Comparison of ENCODE assay signal across 8 mouse cellular contexts in genomic region chr2:157458472-157458871, GRCm38 (mm10). TPM values are rescaled to one million over a fixed set of nuclear protein-coding genes. Genes with fewer than 3 reads are reported as not detected.
DNase-seq lines count a peak whose midpoint lies in the region; ATAC-seq lines count a peak whose summit lies in the region.

No protein-coding gene starts in this region.

- H3K4me2 ChIP-seq in limb, embryonic 11.5 days (ENCODE audit: low read depth, severe bottlenecking) = no peak overlapping the region
- no peak overlapping the region for H3K4me2 ChIP-seq in midbrain, embryonic 14.5 days (ENCODE audit: low read length)

- DNase-seq in cerebellum, adult 11 months = peak; percentile 59
- peak; percentile 76 to 77 for DNase-seq in cerebellum, postnatal 36 days
- peak; percentile 76 for DNase-seq in gastrocnemius, postnatal 14 days
- DNase-seq in induced T-regulatory cell, adult 2 months (ENCODE audit: low read depth) = peak; percentile 86
- peak; percentile 95 for DNase-seq in limb, embryonic 11.5 days (ENCODE audit: low spot score)
- DNase-seq in midbrain, embryonic 14.5 days = peak; percentile 88
- DNase-seq in spleen, postnatal 14 days (ENCODE audit: low spot score in 2 of 2) = peak; percentile 46 to 69

- intact Hi-C loops in gastrocnemius, postnatal 14 days (cut with DNase I; ENCODE audit: low total_unique reads) = loop anchor here (2.0 to 5.0 kb wide), 2 partner anchors 112 to 166 kb away; partner anchors contain the start of gene Blcap

- H3K9me3 ChIP-seq in limb, embryonic 11.5 days (ENCODE audit: control insufficient read depth, low read length) = no peaks in the 10 kb centered on the region
- no peaks in the 10 kb centered on the region for H3K9me3 ChIP-seq in midbrain, embryonic 14.5 days (ENCODE audit: control insufficient read depth, low read length)

- H3K4me1 ChIP-seq in limb, embryonic 11.5 days (ENCODE audit: control insufficient read depth, insufficient read depth, low read length) = peaks cover 44% of the 10 kb centered on the region
- peaks cover 48% of the 10 kb centered on the region for H3K4me1 ChIP-seq in midbrain, embryonic 14.5 days (ENCODE audit: control insufficient read depth, insufficient read depth, low read length)

- no peaks in the 10 kb centered on the region for H3K27me3 ChIP-seq in limb, embryonic 11.5 days (ENCODE audit: control insufficient read depth, insufficient read depth, low read length)
- H3K27me3 ChIP-seq in midbrain, embryonic 14.5 days (ENCODE audit: control insufficient read depth, insufficient read depth, low read length) = no peaks in the 10 kb centered on the region

- peaks cover 8% of the 10 kb centered on the region; the same call in 1 of the 2 replicates for H3K36me3 ChIP-seq in limb, embryonic 11.5 days (ENCODE audit: control insufficient read depth, insufficient read depth, low read length)
- peaks cover 44% of the 10 kb centered on the region for H3K36me3 ChIP-seq in midbrain, embryonic 14.5 days (ENCODE audit: control insufficient read depth, insufficient read depth, low read length)

- WGBS in limb, embryonic 11.5 days = 24% methylated on average over 14 of the region's 14 CpGs
- 21% methylated on average over 14 of the region's 14 CpGs for WGBS in midbrain, embryonic 14.5 days

- no peak for ATAC-seq in cerebellum, adult (ENCODE audit: insufficient number of reproducible peaks, low FRiP score, low TSS enrichment)
- no peak for ATAC-seq in limb, embryonic 11.5 days (ENCODE audit: insufficient number of reproducible peaks, low FRiP score, low TSS enrichment, low read depth)
- ATAC-seq in midbrain, embryonic 14.5 days (ENCODE audit: low FRiP score, low TSS enrichment) = no peak

- H3K9ac ChIP-seq in limb, embryonic 11.5 days (ENCODE audit: low read length) = no peak overlapping the region
- H3K9ac ChIP-seq in midbrain, embryonic 14.5 days (replicated peaks; ENCODE audit: low read length) = no peak overlapping the region

- 0 out of 2 replicates have a peak overlapping the region, but pooled peaks have one; percentile 49 for H3K27ac ChIP-seq in limb, embryonic 11.5 days (replicated peaks; ENCODE audit: low read depth, low read length)
- peak overlapping the region; percentile 91 for H3K27ac ChIP-seq in midbrain, embryonic 14.5 days (replicated peaks; ENCODE audit: low read depth, low read length)

- H3K4me3 ChIP-seq in limb, embryonic 11.5 days (ENCODE audit: low read depth, low read length) = no peak overlapping the region
- no peak overlapping the region for H3K4me3 ChIP-seq in midbrain, embryonic 14.5 days (replicated peaks; ENCODE audit: low read depth, low read length)

RNA-seq across cellular contexts. Expression of gene Src, which starts 40.2 kb away (rescaled TPM):
- 1 to 10 TPM; 5.2 to 7.5 TPM for total RNA-seq in gastrocnemius, postnatal 14 days (2021)
- polyA plus RNA-seq in limb, embryonic 11.5 days (2014; fragmentation: Nextera tagmentation; extraction: Ambion mirVana) = 13.2 and 18.5 TPM in 2 replicates
- polyA plus RNA-seq in midbrain, embryonic 14.5 days (2014; fragmentation: Nextera tagmentation; extraction: Ambion mirVana) = 34.3 and 52.2 TPM in 2 replicates
